Mouse (Mus musculus) limb, embryonic 12.5 days (tissue): Measurements from ENCODE around the gene Dnajc6. TPM values are rescaled to one million over a fixed set of nuclear protein-coding genes. Genes with fewer than 3 reads are reported as not detected.
A peak's percentile ranks its signal among the peaks of the same experiment; 100 is the strongest.

ENCODE experiments used
- ATAC-seq: fragments of 200-750 bp; cut with Nextera tagmentation; 2 replicates; pipeline ENCODE4 v1.8.0; 2017; ENCODE audit warnings: low read depth, moderate TSS enrichment; ENCODE audit not compliant: insufficient number of reproducible peaks, insufficient read depth, low FRiP score, low TSS enrichment
- H3K27ac ChIP-seq: fragments of 300-500 bp; sonication (generic); 2 replicates; pipeline ENCODE4 v1.5.1; 2016; ENCODE audit warnings: mild to moderate bottlenecking, moderate library complexity
- H3K27me3 ChIP-seq: fragments of 300-500 bp; sonication (generic); 2 replicates; pipeline ENCODE4 v1.6.1; 2016; ENCODE audit warnings: mild to moderate bottlenecking, moderate library complexity
- H3K36me3 ChIP-seq: fragments of 300-500 bp; sonication (generic); 2 replicates; pipeline ENCODE4 v1.6.1; 2016; ENCODE audit warnings: mild to moderate bottlenecking, moderate library complexity
- H3K4me1 ChIP-seq: fragments of 300-500 bp; sonication (generic); replicated peaks from 2 replicates; pipeline ENCODE4 v1.6.1; 2016
- H3K4me2 ChIP-seq: fragments of 300-500 bp; sonication (generic); 2 replicates; pipeline ENCODE4 v1.6.1; 2016; ENCODE audit warnings: mild to moderate bottlenecking, moderate library complexity
- H3K4me3 ChIP-seq: fragments of 300-500 bp; sonication (generic); replicated peaks from 2 replicates; pipeline ENCODE4 v1.5.1; 2016; ENCODE audit warnings: mild to moderate bottlenecking
- H3K9ac ChIP-seq: fragments of 300-500 bp; sonication (generic); replicated peaks from 2 replicates; pipeline ENCODE4 v1.6.1; 2016; ENCODE audit warnings: mild to moderate bottlenecking, moderate library complexity
- H3K9me3 ChIP-seq: fragments of 300-500 bp; sonication (generic); 2 replicates; pipeline ENCODE4 v1.6.1; 2016; ENCODE audit warnings: mild to moderate bottlenecking, moderate library complexity
- WGBS: fragments of 180-500 bp; shearing (Covaris S2); methylation state at CpG from one replicate; pipeline ENCODE4 v1.1.7; 2016; 5-methylcytosine and 5-hydroxymethylcytosine counted together
- polyA plus RNA-seq: library from polyadenylated mRNA; unstranded; fragments of >200 nt; fragmentation: Nextera tagmentation; extraction: Ambion mirVana; gene quantifications from 2 replicates; pipeline ENCODE4 v1.2.1, GENCODE M21; 2016

Dnajc6 gene
- 0.66 and 1.4 TPM in 2 replicates for polyA plus RNA-seq

GRCm38 (mm10) chr4:101496534-101497237, at the start of gene Dnajc6:
Dnajc6 (plus strand) TSS chr4:101496648.
- ATAC-seq: 0 out of 2 replicates have a peak, but pooled peaks have one; percentile 46
- Histone ChIP-seq H3K4me2 (peak within 1 kb of the TSS; percentile 99), H3K27me3 (peaks cover 56% of the 10 kb centered on the region), H3K4me3 (peak within 1 kb of the TSS; percentile 64), H3K9me3 (no peaks in the 10 kb centered on the region), H3K36me3 (no peaks in the 10 kb centered on the region), H3K9ac (peak within 1 kb of the TSS; percentile 48), H3K27ac (no peak within 1 kb of the TSS), H3K4me1 (peaks cover 5% of the 10 kb centered on the region)
- WGBS: 1% methylated on average over 56 of the region's 57 CpGs

GRCm38 (mm10) chr4:101448701-101449100, 47.7 kb upstream of the Dnajc6 start:
- H3K4me3 ChIP-seq: no peak overlapping the region
- H3K4me2 ChIP-seq: no peak overlapping the region
- 0 out of 2 replicates have a peak, but pooled peaks cover 3% of the 10 kb centered on the region for H3K9me3 ChIP-seq
- H3K27ac ChIP-seq: no peak overlapping the region
- WGBS: 74% methylated on average over 8 of the region's 8 CpGs
- ATAC-seq: no peak
- H3K27me3 ChIP-seq: no peaks in the 10 kb centered on the region
- H3K36me3 ChIP-seq: no peaks in the 10 kb centered on the region; the same call in 1 of the 2 replicates
- no peak overlapping the region for H3K9ac ChIP-seq
- H3K4me1 ChIP-seq: no peaks in the 10 kb centered on the region

- H3K9me3 ChIP-seq: 0 out of 2 replicates have a peak, but pooled peaks cover 3% of the 10 kb centered on the region
- no peak overlapping the region for H3K9ac ChIP-seq
- no peak for ATAC-seq
- no peak overlapping the region for H3K27ac ChIP-seq
- H3K4me2 ChIP-seq: no peak overlapping the region
- H3K4me1 ChIP-seq: no peaks in the 10 kb centered on the region
- WGBS: 67% methylated on average over 7 of the region's 7 CpGs
- H3K4me3 ChIP-seq: no peak overlapping the region
- H3K36me3 ChIP-seq: no peaks in the 10 kb centered on the region; the same call in 1 of the 2 replicates
- H3K27me3 ChIP-seq: no peaks in the 10 kb centered on the region
Observed at GRCm38 (mm10) chr4:101449344-101449743, 47.1 kb upstream of the Dnajc6 start.

DNA sequence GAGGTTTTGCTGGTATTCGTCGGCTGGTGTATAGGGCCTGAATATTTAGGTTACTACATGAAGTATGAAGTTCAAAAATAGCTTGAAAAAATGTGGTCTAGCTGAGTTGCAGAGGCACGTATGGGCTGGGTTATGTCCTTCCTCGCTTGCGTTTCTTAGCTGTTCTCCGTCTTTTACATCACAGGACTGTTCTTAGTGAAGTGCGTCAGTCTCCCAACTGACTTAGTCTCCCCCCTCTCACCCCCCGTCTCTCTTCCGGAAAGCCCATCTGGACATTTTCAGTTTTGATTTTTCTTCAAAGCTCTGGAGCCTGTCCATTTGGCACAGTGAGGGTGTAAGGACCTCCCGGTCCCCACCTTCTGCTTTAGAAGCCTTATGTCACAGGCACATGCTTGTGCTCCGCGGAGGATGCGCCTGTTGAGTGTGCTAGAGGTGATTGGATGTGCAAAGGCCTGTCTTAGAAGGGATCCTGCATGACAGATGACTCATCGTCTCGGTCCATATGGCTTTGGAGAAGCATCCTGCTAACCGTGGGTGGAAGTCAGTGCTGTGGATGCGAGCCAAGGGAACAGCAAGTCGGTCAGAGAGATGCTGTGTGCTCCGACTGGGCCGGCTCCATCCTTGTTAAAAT, 46.2 kb upstream of the Dnajc6 start:
- H3K4me3 ChIP-seq: no peak overlapping the region
- no peak overlapping the region for H3K4me2 ChIP-seq
- no peak for ATAC-seq

DNA sequence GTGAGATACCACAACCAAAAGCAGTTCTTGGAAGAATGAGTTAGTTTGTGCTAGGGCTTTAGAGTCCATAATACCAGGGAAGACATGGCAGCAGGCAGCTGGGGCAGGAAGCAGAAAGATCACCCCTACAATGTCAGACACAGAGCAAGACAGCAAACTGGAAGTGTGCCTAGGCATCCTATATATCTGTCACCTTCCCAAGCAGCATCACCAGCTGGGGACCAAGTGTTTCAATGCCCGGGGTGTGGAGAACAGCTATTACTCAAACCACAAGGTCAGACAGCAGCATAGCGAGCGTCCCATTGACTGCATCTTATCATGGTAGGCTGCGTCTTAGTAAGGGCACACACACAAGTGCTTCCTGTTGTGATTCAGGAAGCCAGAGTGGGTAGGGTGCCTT, 45.4 kb upstream of the Dnajc6 start:
- no peak for ATAC-seq
- Histone ChIP-seq H3K9ac (no peak overlapping the region), H3K36me3 (no peaks in the 10 kb centered on the region; the same call in 1 of the 2 replicates), H3K27ac (no peak overlapping the region), H3K4me3 (no peak overlapping the region), H3K4me1 (no peaks in the 10 kb centered on the region), H3K9me3 (0 out of 2 replicates have a peak, but pooled peaks cover 3% of the 10 kb centered on the region), H3K27me3 (no peaks in the 10 kb centered on the region), H3K4me2 (no peak overlapping the region)
- WGBS: 93% methylated on average over 4 of the region's 4 CpGs

More for the DNA sequence above, 46.2 kb upstream of the Dnajc6 start:
- no peaks in the 10 kb centered on the region for H3K4me1 ChIP-seq
- 0 out of 2 replicates have a peak, but pooled peaks cover 3% of the 10 kb centered on the region for H3K9me3 ChIP-seq
- WGBS: 93% methylated on average over 20 of the region's 20 CpGs
- no peaks in the 10 kb centered on the region; the same call in 1 of the 2 replicates for H3K36me3 ChIP-seq
- no peak overlapping the region for H3K27ac ChIP-seq
- no peak overlapping the region for H3K9ac ChIP-seq
- H3K27me3 ChIP-seq: no peaks in the 10 kb centered on the region

DNA sequence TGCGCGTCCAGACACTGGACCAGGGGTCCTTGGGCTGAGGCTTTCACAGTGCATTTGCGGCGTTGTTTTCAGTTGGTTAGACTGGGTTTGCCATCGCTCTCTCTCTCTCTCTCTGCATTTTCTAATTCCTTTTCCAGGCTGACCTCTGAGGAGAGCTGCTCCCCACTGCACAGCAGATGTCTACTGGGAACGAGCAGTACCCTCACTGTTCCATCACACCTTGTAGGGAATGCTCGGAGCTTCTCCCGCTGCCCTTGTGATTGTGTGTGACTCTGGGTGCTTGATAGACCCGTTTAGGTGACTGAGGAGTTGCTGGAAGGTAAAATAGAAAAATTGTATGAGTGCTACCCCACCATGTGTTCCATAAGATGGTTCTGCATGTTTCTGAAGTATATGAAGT, 43.6 kb upstream of the Dnajc6 start:
- no peaks in the 10 kb centered on the region; the same call in 1 of the 2 replicates for H3K36me3 ChIP-seq
- no peak for ATAC-seq
- 90% methylated on average over 9 of the region's 9 CpGs for WGBS
- no peaks in the 10 kb centered on the region for H3K27me3 ChIP-seq
- no peak overlapping the region for H3K27ac ChIP-seq
- H3K4me3 ChIP-seq: no peak overlapping the region
- H3K9ac ChIP-seq: no peak overlapping the region
- H3K4me1 ChIP-seq: 0 out of 2 replicates have a peak, but pooled peaks cover 5% of the 10 kb centered on the region
- no peak overlapping the region for H3K4me2 ChIP-seq
- H3K9me3 ChIP-seq: no peaks in the 10 kb centered on the region

GRCm38 (mm10) chr4:101457176-101457575, 39.3 kb upstream of the Dnajc6 start:
- Histone ChIP-seq H3K36me3 (no peaks in the 10 kb centered on the region), H3K4me2 (no peak overlapping the region), H3K9me3 (no peaks in the 10 kb centered on the region), H3K9ac (no peak overlapping the region), H3K4me3 (no peak overlapping the region), H3K27me3 (no peaks in the 10 kb centered on the region), H3K27ac (no peak overlapping the region), H3K4me1 (0 out of 2 replicates have a peak, but pooled peaks cover 5% of the 10 kb centered on the region)
- ATAC-seq: no peak
- WGBS: 82% methylated on average over 8 of the region's 8 CpGs

DNA sequence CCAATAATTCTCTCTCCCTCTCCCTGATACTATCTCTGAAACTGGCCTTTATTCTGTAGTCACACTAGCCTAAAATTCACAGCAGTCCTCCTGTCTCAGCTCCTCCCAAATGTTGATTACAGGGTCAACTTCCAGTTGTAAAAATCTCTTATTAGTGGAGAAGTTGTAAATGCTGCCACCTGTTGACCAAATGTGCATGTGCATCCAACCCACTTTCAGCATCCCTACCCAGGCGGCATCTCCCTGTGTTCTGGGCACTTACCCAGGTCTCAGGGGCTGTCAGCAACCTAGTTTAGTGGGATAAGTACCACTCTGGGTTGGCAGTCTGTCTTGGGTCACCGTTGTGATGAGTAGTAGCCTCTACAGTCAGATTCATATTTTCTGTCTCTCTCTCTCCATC, 38.1 kb upstream of the Dnajc6 start:
- 53% methylated on average over 2 of the region's 2 CpGs for WGBS
- Histone ChIP-seq H3K4me2 (no peak overlapping the region), H3K27me3 (no peaks in the 10 kb centered on the region), H3K4me3 (no peak overlapping the region), H3K4me1 (0 out of 2 replicates have a peak, but pooled peaks cover 5% of the 10 kb centered on the region), H3K36me3 (no peaks in the 10 kb centered on the region), H3K27ac (no peak overlapping the region), H3K9me3 (no peaks in the 10 kb centered on the region), H3K9ac (no peak overlapping the region)
- no peak for ATAC-seq

- Histone ChIP-seq H3K4me1 (0 out of 2 replicates have a peak, but pooled peaks cover 5% of the 10 kb centered on the region), H3K36me3 (no peaks in the 10 kb centered on the region), H3K27ac (no peak overlapping the region), H3K4me3 (no peak overlapping the region), H3K9me3 (no peaks in the 10 kb centered on the region), H3K9ac (no peak overlapping the region), H3K4me2 (no peak overlapping the region), H3K27me3 (no peaks in the 10 kb centered on the region)
- 82% methylated on average over 4 of the region's 4 CpGs for WGBS
- no peak for ATAC-seq
Observed at GRCm38 (mm10) chr4:101459358-101459757, 37.1 kb upstream of the Dnajc6 start.

- ATAC-seq: no peak
- no peaks in the 10 kb centered on the region for H3K36me3 ChIP-seq
- H3K4me3 ChIP-seq: no peak overlapping the region
- no peaks in the 10 kb centered on the region for H3K27me3 ChIP-seq
- 0 out of 2 replicates have a peak, but pooled peaks cover 5% of the 10 kb centered on the region for H3K4me1 ChIP-seq
- 74% methylated on average over 1 of the region's 1 CpGs for WGBS
- H3K9ac ChIP-seq: no peak overlapping the region
- H3K9me3 ChIP-seq: no peaks in the 10 kb centered on the region
- H3K27ac ChIP-seq: no peak overlapping the region
- no peak overlapping the region for H3K4me2 ChIP-seq
Observed at GRCm38 (mm10) chr4:101460114-101460513, 36.3 kb upstream of the Dnajc6 start.

DNA sequence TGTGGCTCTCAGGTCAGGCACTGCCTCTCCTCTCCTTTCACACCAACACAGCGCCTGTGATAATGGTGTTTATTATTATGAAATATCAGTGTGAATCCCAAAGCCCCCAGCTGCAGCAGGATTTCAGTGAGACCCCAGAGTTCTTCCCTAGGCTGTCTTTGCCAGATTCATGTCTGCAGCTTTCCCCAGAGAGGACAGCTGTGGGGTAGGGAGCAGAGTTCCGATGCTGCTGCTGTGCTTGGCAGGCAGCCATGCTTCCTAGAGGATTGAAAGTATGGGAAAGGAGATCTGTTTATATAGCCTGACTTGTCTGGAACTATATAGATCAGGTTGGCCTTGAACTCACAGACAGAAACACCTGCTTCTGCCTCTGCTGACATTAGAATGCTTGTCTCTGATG, 34.4 kb upstream of the Dnajc6 start:
- Histone ChIP-seq H3K9ac (no peak overlapping the region), H3K4me1 (0 out of 2 replicates have a peak, but pooled peaks cover 5% of the 10 kb centered on the region), H3K36me3 (no peaks in the 10 kb centered on the region), H3K27me3 (no peaks in the 10 kb centered on the region), H3K27ac (no peak overlapping the region), H3K4me3 (no peak overlapping the region), H3K9me3 (no peaks in the 10 kb centered on the region), H3K4me2 (no peak overlapping the region)
- WGBS: 91% methylated on average over 2 of the region's 2 CpGs
- no peak for ATAC-seq
